Mouse (Mus musculus) thymus, adult 2 months (tissue): ENCODE results near the gene Rad23b.

ENCODE experiments used
- CTCF ChIP-seq: fragments of 200-500 bp; IDR thresholded peaks from 2 replicates; pipeline ENCODE4 v1.5.1; 2012; ENCODE audit warnings: mild to moderate bottlenecking, control low read depth, low read length, moderate library complexity, borderline replicate concordance; ENCODE audit not compliant: control insufficient read depth, poor library complexity, insufficient read depth; ENCODE audit errors: extremely low read depth
- POLR2A ChIP-seq: fragments of 200-500 bp; IDR thresholded peaks from 2 replicates; pipeline ENCODE4 v1.6.1; 2012; ENCODE audit warnings: mild to moderate bottlenecking, low read length, control low read depth, moderate library complexity; ENCODE audit not compliant: control insufficient read depth, poor library complexity, insufficient read depth; ENCODE audit errors: extremely low read depth

DNA sequence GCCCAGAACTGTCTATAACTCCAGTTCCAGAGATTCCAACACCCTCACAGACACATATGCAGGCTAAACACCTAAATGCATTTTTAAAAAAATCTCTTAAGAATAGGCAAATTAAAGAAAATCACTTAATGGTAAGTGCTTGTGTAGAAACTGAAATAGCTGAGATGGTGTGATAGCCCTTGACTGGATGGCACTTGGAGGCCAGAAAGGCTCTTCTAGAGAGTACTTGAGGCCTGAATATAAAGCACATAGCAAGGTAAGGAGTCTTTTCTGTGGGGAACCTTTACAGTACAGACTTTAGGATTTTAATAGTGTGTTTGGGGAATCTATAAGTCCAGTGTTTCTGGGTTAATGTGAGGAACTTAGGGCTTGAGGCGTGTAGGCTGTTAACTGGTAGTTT lies 4.2 kb downstream of the Rad23b start:
- TF ChIP-seq POLR2A (no peak), CTCF (no peak)
